Mouse (Mus musculus) stomach, postnatal 0 days (tissue): ENCODE results near the gene Ttc34.

ENCODE experiments used
- CTCF ChIP-seq: IDR thresholded peaks from 2 replicates; pipeline ENCODE4 v1.5.1; 2016; ENCODE audit warnings: antibody characterized with exemption, low read depth, mild to moderate bottlenecking, moderate library complexity
- EP300 ChIP-seq: optimal IDR thresholded peaks from 2 replicates; pipeline ENCODE3; 2016; ENCODE audit warnings: antibody characterized with exemption

DNA sequence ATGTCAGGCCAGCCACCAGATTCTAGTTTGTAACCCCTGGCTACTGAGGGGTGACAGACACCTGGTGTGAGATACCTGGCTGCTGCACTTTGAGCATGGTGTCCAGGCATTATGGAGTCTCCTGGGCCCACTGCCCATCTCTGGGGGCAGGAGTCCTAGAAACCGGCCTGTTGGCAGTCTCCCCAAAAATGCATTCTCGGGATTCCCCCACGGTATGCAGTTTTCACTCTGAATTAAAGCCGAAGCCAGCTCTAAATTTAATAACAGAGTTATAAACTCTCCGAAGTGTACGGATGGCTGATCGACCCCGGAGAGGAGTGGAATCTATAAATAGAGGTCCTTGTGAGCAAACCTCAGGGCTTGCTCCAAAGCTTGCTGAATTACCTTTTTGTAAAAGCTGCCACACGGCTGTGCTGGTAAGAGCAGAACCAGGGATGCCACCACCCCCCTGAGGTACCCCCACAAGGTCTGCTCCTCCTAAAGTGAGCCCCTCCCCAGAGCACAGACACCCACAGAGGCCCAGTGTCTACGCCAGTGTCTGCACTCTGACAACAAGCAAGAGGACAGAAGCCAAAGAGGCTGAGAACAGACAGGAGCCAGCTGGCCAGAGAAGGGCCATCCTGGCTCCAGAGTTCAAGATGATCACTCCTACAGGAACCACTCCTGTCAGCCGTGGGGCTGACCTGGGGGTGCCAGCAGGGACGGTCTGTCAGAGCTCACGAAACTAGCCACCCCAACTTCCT lies 49.1 kb upstream of the Ttc34 start:
- no peak for TF ChIP-seq CTCF
- no peak for TF ChIP-seq EP300
